Mouse (Mus musculus): ENCODE results near the gene Rnf217.

Gene Rnf217

DNA sequence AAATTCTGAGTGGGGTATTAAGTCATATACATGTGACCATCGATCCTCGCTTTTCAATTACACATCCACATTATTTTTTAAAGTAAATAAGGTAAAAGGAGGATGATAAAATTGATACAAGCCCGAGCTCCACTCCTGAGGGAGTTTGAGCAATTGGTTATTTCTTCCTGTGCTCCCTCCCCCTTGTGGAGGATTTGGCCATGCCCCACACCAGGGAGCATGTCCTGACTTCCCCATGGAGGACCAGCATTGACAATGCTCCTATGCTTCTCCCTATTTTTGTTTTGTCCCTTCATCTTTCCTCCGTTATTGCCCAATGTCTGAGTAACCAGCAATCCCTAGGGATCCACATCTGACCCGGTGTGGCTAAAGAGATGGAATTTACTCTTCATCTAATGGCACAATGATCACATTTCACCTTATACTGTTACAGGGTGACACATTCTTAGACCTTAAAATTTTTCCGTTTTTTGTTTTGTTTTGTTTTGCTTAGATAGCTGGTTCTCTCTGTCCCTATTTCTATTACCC is 53.5 kb downstream of the Rnf217 start:
- in situ Hi-C loops (cut with MboI, MseI): no loop called here

DNA sequence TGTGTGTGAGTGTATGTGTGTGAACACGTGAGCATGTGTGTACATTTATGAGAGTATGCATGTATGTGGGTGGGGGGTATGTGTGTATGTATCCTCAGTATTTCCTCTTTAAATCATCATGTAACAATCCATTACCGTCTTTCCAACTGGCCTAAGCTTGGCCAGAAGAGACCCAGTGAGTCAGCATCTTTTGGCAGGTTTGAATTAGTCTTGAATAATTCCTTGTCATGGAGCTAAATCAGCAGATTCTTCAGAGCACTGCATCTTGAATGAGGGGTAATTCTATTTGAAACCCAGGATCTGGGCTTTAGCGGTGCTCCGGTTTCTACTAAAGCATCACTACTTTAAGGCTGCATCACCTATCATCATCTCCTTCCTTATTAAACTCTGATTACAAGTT is 55.7 kb downstream of the Rnf217 start:
- in situ Hi-C loops (cut with MboI, MseI): no loop called here

DNA sequence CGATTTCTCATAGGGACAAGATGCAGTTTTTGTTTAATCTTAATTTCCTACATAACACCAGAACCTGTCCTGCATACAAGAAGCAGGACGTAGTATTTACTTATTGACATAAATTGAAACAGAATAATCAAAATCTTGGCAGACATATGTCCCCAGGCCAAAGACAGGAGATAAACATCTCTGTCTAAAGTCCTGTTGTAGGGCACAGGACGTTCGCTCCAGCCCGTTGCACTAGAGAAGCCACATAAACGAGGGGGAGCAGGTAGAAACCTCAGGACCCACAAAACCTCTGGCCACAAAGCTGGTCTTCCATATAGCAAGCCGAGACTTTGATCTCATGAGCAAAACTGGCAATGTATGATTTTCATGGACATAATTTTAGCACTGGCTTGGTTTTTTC is 57.1 kb downstream of the Rnf217 start:
- in situ Hi-C loops (cut with MboI, MseI): no loop called here

DNA sequence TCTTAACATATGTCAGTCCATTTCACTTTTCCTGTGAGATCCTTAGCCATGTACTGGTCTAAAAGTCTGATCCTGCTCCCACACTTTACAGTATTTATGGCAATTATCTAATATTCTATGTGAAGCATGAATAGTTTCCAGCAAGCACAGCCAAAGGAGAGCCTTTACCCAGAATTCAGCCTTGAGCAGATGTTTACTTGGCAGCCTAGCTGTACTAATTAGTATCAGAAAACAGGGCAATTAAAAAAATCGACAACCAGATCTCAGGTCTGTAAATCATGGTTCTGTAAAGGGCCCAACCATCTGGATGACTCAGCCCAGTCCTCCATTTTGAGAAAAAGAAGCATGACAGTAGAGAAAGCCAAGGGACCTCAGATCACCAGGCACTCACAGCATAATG is 57.6 kb downstream of the Rnf217 start:
- in situ Hi-C loops (cut with MboI, MseI): no loop called here

DNA sequence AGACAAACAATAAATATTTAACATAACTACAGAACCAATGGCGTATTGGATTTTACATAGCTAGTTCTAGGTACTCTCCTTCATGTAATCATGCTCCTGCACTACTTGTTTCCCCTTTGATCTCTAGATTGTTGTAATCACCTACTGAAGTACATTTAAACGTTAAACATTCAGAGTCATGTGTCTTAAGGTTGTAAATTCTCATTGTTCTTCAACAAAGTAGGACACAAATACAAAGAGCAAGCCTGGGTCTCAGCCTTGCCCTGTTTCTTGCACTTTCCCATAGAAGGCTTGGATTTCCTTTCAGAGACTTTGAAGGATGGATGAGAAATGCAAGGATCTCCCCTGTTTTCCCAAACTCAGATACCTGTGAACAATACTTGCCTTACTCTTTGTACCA is 61.8 kb downstream of the Rnf217 start:
- in situ Hi-C loops (cut with MboI, MseI): no loop called here

DNA sequence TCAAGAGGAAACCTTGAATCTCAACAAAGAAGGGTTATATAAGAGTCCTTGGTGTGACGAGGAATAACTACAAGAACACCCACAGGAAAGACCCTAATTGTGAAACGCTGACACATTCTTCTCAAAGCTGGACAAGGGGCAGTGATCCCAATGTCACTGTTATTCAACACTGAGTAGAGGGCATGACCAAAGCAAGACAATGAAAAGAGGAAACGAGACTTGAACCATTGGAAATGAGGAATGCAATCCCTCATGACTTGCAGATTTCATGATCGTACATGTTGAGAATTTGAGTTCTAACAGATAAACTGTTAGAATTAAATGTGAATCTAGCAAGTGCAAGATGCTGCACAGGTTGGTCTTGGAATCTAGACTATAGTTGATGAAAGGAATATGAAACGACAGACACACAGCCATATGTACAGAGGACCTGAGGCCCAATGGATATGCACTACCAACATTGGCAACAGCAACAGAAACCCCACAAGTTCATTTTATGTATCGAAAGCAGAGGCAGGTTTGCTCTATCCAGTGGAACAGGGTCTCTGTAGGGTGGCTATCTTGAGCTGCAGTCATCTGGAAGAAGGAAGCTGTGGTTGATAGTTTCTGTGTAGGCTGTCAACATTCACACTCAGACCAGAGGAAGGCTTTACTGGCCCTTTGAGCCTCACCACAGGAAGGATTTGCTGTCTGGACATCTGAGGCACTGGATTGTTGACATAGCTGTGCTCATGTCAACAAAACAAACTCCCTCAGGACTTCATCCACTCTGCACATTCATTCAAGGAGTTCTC is 64.6 kb downstream of the Rnf217 start:
- in situ Hi-C loops (cut with MboI, MseI): no loop called here

DNA sequence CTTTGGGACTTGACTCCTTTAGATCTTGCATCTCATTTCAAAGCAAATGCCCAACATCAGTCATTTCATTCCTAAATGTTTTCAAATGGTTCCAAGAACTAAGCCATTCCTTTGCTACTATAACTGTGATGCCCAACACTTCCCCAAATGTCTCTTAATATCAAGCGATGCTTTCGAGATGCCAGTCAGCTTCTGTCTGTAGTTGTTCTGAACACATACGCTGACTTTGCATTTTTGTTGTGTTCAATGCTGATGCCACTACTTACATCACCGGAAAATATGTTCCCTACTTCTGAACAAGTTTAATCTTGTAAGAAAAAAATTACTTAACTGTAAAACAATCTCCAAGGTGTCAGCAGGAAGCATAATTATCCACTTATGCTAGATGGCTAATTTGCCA is 68.5 kb downstream of the Rnf217 start:
- in situ Hi-C loops (cut with MboI, MseI): no loop called here

DNA sequence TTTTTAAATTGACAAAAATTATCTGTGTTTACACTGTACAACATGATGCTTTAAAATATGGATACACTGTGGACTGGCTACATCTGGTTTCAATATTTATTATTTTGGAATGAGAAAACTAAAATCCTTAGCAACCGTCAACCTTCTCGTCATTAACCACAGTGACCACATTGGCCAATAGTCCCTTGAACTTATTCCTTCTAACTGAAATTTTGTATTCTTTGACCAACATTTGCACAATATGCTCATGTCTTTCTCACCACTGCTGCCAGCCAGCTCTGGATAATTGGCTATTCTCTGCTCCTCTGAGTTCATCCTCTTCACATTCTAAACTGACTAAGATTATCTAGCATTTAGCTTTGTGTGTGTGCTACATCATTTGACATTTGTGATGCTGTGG is 69.6 kb downstream of the Rnf217 start:
- in situ Hi-C loops (cut with MboI, MseI): no loop called here

DNA sequence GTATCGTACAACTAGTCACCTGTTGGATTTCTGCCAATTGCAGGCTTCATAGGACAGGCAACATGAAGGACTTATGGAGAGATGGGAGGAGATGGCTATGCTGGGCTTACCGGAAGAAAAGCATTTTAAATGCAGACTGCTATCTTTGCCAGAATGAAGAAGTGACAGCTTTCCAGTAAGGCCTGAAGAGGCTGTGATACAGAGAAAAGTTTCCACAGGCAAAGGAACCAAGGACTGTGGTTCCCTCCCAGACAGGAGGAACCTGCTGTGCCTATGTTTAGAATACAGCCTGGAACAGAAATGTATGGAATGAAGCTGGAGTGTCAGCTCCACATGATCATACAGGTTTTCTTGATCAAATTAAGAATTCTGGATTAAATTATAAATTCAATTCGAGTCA is 70.3 kb downstream of the Rnf217 start:
- in situ Hi-C loops (cut with MboI, MseI): no loop called here

DNA sequence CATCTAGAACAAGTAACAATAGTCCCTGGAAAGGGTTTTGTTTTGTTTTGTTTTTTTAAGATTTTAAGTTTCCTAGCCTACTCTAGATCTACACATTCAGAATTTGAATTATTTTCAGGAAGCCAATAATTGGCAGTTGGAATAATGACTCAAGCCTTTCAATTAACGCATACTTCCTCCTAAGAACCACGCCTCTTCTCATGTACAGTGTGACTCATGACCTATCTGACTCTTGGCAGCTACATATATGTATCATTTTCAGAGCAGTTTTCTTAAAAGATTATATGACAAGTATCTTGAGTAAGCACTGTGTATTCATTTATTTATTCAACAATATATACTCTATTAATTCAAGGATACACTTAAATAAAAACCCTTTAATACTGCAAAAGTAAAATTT is 70.7 kb downstream of the Rnf217 start:
- in situ Hi-C loops (cut with MboI, MseI): no loop called here

DNA sequence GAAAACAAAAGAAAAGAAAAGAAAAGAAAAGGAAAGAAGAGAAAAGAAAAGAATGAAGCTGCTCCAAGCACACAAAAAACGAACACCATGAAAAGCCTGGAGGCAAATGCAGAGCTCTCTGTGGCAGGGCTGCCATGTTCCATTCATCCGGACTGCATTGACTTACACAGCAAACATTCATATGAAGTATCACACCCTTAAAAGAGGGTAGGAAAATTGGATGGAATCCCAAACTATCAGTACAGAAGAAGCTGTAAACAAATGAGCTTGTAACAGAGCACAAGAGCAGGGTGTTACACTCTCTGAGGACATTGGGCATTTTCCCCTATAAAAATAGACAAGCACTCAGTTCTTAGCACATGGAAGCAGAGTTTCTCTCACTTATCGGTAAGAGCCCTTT is 71.8 kb downstream of the Rnf217 start:
- in situ Hi-C loops (cut with MboI, MseI): no loop called here

DNA sequence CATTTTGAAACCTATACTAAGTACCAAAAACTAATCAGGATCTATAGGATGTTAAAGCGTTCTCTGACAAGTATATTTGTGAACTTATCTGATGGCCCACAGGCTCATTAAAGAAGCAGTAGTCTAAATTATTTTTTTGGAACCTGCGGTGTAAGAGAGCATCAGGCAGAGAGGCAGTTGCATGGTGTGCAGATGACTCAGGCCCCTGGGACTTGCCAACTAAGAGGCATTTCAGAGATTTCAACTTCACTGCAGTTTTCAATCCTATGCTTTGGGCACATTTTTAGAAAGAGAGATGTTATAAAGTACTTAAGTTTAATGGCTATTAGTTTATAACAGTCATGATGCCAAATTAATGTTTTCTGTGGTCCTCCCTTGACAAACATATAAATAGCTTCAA is 73.9 kb downstream of the Rnf217 start:
- in situ Hi-C loops (cut with MboI, MseI): no loop called here

DNA sequence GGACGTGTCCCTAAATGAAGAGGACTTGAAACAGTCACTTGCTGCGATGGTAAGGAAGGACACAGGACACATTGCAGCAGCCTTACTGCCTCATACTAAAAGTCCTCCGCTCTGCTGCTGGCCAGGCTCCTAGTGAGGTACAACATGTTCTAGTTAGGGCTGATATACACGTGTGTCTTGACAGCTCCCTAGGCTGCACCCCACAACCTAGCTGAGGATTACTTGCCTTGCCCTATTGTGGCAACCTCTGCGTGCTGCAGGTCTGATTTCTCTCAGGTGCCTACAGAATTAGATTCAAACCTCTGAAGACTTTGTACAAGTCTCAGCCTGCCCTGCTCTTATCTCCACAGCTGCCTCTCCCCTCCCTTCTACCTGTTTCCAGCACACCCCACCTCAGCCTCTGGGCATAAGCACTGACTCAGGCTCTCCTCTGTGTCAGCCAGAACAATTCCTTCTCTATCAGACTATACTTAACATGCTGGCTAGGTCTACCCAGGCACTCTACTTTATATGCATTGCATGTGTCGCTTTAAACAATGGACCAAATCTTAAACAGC is 75.6 kb downstream of the Rnf217 start:
- in situ Hi-C loops (cut with MboI, MseI): no loop called here

DNA sequence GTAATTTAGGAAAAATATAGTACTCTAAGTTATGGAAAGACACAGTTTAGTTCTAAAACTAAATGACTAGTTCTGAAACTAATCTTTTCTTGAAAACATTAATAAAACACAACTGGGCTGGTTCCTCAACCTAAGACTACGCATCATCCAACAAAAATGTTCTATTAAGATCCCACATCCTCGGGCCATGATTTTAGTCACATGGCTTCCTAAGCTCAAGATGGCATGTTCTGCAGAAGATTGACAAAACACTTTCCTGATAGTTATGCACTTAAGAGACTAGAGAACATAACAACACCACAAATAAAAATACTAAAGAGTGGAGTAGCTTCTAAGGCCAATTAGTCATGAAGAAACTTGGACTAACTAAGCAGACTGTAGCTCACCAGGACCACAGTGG is 76.2 kb downstream of the Rnf217 start:
- in situ Hi-C loops (cut with MboI, MseI): no loop called here

DNA sequence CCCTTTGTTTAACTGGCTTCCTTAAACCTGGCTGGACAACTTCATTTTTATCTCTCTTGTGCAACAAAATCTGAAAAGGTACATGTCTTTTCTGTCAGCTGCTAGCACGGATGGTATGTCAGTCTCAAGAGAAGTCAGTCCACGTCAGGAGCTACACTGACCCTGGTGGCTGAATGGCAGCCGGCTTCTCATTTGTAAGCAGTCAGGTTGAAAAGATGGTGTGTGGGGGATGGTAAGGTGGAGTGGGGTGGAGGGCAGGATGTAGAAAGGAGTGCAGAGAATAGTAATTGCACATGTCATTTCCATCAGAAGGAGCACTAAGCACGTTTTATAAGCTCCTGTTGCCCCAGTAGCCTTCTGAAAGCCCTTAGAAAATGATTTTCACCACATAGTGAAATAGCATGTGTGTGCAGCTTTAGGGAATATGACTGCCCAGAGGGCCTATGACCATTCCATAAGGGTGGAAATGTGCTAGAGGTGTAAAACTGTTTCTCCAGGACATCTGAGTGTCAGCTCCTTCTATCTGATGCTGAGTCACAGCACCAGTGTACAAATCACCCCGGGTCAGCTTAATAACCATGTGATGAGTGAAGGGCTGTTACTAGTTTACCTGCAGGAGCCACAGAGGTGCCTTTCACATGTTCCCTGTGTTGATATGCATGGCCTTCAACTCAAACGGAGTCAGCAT is 80.5 kb downstream of the Rnf217 start:
- in situ Hi-C loops (cut with MboI, MseI): no loop called here

DNA sequence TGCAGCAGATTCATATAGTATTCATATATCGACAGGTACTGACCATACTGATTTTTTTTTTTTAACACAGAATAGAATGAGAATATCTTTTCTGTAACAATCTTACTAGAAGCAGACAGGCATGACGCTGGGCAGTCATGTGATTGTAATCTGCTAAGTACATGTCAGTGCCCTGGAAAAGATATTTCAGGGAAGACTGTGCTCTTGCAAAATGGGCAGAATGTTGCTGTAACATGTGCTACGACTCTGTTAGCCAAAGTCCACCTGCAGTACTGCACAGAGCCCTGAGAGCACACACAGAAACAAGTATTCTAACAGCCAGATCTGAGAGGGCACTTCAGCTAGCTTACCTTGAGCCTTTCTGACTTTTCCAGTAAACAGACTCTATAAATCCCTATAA is 83.3 kb downstream of the Rnf217 start:
- in situ Hi-C loops (cut with MboI, MseI): no loop called here

DNA sequence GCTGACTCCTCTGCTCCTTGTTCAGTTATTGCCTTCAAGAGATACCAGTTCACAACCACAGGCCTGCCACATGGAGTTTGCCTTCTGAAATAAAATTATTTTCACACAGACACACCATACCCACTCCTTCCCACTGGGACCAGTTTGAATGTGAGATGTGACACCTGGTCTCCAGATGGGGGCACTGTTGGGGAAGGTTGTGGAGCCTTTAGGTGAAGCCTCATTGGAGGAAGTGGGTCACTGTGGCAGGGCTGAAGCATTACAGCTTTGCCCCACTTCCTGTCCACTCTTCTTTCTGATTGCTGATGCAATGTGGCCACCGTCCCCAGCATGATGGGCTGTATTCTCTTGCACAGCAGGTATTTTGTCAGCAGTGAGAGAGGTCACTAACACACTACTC is 89.6 kb downstream of the Rnf217 start:
- in situ Hi-C loops (cut with MboI, MseI): no loop called here

DNA sequence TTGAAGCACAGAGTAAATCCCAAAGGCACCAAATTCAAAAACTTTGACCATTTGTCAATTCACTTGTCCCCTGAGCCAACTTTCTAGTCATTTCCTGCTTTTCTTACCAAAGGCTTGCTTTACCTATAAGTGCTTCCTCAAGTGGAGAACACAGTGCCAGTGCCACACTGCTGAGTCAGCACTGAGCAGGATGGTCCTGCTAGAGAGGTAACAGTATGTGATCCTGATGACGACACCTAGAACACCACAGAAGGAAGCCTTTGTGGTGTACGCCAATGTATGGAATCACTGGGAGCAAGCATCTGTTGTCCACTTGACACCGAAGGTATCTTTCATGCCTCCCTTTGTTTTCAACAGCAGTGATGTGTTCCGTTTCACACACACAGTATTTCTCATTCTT is 90.8 kb downstream of the Rnf217 start:
- in situ Hi-C loops (cut with MboI, MseI): no loop called here

DNA sequence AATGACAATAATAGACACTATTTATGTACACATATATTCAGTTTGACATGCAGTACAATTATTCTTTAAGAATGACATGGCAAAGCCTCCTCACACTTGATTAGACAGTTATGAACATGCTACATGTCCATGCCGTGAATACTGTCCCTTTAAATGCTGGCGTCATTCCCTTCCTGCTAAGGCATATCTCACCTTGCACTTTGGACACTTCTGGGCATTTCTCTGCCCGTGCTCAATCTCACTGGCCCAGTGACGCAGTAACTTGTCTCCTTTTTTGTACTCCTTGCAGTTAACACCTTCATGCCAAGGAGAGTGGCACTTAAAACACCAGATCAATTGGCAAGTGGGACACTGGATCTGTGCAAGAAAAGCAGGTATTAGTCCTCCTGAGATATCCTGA is 91.8 kb downstream of the Rnf217 start:
- in situ Hi-C loops (cut with MboI, MseI): no loop called here

DNA sequence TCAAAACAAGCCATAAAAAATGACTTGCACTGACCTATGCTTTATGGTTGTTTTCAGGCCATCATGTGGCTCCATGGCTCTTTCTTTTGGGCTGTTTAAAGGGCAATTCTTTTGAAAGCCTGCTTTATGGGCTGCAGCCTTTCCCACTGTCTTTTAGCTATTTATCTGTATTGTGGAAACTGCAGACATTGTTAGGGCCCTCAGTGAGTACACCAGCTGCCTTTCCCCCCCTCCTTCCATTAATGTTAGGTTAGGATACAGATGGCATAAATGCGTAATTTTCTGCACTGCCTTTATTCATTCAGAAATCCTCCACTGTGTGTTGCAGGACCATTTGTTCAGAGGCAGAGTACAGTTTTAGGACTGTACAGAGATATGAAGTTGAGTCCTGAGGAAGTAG is 93.1 kb downstream of the Rnf217 start:
- in situ Hi-C loops (cut with MboI, MseI): no loop called here

DNA sequence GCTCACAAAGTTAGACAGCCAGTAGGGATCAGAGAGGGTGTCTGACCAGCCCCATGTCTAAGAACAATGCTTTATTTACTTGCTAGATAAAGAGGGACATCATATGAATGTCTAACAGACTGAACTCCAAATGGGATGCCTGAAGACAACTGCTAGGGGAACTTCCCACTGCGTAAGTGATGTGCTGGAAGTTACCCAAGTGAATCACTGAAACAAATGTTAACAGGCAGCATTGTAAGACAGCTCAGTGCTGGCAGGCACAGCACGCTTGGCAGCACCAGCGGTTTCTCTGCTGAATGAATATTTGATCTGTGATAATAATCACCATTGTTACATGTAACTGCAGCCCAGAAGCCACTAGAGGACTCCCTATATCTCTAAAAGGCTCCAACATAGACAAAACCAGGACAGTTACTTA is 104.8 kb downstream of the Rnf217 start:
- in situ Hi-C loops (cut with MboI, MseI): no loop called here

DNA sequence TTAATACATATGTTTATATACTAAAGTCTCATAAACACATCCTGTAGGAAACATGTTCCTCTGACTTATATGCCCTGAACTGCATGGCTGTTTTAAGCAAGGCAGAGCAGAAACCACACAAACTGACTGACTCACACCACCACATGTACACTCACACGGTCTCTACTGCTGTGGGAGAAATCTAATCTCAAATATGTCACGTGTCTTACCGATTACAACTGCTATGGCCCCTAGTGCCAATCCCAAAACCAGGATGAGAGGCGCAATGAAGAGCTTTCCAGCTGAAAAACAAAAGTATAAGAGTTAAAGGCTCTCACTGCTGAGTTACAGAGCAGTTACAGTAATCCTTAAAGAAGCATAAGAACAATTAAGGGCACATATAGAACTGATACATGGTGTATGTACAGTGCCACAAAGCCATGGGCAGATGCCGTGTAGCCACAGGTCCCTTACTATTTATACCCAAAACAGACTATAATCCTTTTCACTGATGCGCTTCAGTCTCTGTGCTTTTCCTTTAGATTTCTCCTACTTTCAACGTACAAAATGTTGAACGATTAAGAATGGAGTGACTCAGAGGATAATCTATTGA is 105.3 kb downstream of the Rnf217 start:
- in situ Hi-C loops (cut with MboI, MseI): no loop called here

DNA sequence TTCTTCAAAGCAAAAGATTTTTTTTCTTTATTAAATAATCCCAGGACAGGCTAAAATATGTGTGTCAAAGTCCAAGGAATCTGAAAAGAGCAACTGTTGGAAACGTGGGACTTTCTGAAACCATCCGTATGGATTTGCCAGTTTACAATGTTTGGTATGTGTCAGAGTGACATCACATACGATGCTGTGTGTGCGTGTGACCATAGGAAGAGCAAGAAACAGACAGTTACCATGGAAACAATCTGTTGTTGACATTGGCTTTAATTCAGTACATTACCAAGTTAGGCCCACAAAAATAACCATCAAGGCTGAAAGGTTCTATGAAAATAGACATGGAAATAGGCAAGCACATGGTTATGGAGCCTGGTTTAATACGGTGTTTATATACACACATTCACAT is 107.3 kb downstream of the Rnf217 start:
- in situ Hi-C loops (cut with MboI, MseI): no loop called here
